Mouse (Mus musculus) heart, adult 11 months (tissue): ENCODE measurements at regions not wholly inside any gene's neighbourhood (a gene's known extent, or its start where the extent isn't known, plus 50 kb on each side); places are given as distances from the start of the nearest gene placed in this dataset.

Experiments
- DNase-seq: peaks from one replicate; pipeline ENCODE4 v3.0.0; 2022

DNA sequence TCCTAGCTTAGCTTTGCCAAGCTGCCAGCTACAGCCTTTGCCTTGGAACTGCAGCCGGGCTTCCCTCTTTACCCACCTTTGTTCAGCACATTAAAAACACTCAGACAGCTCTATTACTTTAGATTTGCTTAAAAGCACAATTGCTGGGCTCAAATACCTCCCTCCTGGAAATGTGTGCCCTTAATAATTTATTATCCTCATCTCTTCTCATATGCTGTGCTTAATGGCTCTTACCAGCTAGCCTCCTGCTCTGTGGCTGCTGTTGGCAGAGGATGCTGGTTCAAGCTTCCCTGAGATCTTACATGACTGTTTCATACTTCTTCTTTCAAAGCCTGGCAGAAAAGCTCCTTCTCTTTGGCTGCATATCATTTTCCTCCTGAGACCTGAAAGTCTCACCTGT is 378.1 kb upstream of the Cdh19 start:
- DNase-seq, result no peak

- DNase-seq, result peak; percentile 85
Measured at GRCm38 (mm10) chr1:111337927-111338326, 360.5 kb upstream of the Cdh19 start.

DNA sequence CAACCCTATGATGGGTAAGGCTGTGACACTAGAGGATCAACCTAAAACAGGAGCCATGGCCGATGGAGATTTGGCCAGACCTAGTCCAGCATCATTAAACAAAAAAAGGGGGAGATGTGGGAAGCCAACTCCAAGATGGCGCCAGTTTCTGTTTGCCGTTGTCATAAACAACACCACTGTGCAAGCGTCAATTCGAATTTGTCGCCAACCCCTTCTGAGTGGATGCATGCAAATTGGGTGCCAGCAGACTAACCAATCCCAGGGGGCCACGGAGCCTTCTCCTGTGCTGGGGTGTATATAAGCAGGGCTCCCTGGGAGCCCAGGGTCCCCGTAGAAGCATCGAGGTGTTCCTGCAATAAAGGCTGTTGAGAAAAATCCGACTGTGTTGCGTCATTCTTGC is 324.9 kb upstream of the Cdh19 start:
- peak; percentile 84 for DNase-seq

DNA sequence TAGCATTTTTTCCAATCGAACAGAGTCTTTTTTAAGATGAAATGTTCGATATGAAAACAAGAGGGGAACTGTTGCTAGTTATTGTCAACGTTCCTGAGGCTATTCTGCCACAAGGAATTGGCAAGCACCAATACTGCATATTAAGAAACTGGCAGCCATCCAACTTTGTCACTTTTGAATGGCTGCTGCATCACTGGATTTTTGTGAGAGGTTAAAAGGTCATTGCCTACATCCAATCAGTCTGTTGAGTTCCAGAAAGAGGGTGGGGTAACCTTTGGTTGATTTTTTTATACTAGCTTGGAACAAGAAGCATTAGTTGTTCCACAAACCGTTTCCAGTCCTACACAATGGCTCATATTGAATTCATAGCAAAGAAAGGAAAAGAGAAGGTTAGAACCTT is 309.0 kb upstream of the Cdh19 start:
- DNase-seq, result no peak

GRCm38 (mm10) chr1:111285916-111286315 is 308.5 kb upstream of the Cdh19 start:
- DNase-seq, result no peak

DNA sequence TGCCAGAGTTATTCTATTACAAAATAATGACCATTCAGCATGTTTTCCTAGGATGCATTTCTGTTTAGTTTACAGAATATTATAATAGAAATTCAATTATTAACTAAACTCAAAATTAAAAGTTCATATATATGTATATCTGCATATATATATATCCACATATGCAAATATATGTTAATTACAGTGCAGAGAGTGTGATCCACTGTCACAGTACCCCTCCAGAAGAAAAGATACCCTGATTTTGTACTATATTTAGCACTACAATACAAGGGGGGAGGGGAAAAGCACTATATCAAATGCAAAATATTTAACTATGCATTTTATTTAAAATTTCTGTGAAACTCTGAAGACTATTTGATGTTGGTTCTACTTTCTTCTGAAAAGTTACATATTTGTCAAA is 265.4 kb upstream of the Cdh19 start:
- no peak for DNase-seq

GRCm38 (mm10) chr1:111242344-111242743 is 265.0 kb upstream of the Cdh19 start:
- DNase-seq, result no peak
